Mouse (Mus musculus): ENCODE data around the gene Wdr61.

Wdr61 gene

DNA sequence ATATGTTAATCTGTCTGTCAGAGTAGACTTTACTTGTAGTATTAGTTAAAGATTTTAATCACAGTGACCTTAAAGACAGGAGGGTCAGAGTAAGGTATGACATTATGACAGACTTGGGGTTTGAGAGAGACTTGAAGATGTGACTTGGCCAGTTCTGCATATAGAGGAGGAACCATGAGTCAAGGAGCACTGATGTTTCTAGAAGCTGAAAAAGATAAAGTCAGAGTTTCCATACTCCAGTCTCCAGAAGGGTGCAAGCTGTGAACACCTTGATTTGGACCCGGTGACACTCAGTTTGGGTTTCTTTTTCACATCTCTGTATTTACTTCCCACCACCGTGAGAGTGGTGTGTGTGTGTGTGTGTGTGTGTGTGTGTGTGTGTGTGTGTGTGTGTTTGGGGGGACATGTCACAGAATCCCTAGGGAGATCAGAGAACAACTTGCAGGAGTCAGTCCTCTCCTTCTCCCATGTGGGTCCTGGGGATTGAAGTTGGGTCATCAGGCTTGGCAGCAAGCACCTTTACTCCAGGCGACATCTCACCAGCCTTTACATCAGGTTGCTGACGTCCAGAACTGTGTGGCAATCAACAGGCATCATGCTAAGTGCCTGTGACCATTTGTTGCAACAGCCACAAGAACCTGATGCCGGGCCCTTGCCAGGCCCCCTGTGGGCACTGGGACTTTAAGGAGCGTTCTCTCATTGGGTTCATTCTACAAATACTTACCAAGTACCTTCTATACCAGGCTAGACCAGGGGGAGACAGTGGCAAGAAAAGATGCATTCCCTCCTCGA, 50.3 kb downstream of the Wdr61 start:
- no peak for DNase-seq (ENCODE audit: low read depth, low spot score)

DNA sequence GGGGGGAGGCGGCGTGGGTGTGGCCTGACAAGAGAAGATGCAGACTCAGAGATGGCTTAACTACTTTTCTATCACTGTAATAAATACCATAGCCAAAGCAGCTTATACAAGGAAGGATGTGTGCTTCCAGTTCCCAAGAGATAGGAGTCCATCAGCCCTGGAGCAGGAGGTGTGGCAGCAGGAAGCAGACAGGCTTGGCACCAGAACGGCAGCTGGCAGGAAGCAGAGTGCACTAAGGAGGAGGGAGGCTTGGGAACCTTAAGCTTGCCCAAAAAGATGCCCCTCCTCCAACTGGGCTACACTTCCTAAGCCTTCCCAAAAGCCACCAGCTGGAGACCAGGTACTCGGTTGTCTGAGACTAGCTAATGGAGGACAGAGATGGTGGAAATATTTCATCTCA, 51.5 kb downstream of the Wdr61 start:
- no peak for DNase-seq (ENCODE audit: low read depth, low spot score)

DNA sequence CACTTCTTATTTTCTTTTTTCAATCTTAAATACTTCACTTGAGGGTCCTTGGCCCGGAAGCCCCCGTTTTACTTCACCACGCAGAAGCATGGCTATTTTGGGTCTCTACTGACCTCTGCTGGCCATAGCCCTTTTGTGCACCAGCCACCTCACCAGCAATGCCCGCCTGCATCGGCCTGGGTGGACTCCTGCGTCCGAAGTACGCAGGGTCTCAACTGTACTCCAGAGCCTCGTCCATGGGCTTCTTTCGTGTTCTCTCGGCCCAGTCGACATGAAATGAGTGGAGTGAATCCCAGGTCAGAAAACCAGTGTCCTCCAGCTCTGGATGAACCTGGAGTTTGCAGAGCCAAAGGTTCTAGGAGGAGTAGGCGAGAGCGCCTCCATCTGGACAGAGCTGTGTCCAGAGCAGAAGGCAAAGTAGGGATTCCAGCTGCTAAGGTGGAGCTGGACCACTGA, 57.8 kb downstream of the Wdr61 start:
- peak; percentile 61 for DNase-seq (ENCODE audit: low read depth, low spot score)

DNA sequence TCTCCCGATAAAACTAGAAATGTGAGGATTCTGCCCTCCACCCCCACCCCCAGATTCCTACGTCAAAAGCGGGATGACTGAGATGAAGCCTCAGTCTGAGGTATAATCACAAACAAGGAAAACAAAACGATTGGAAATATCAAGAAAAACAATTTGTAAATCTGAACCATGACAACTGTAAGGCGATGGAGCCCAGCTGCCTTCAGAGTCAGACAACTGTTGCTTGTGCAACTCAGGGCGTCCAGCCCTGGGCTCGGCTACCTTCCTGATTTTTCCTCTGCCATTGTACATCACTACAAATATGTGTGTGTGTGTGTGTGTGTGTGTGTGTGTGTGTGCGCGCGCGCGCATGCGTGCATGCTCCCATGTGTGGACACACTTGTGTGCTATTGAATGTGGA, 60.4 kb downstream of the Wdr61 start:
- no peak for DNase-seq (ENCODE audit: low read depth, low spot score)

DNA sequence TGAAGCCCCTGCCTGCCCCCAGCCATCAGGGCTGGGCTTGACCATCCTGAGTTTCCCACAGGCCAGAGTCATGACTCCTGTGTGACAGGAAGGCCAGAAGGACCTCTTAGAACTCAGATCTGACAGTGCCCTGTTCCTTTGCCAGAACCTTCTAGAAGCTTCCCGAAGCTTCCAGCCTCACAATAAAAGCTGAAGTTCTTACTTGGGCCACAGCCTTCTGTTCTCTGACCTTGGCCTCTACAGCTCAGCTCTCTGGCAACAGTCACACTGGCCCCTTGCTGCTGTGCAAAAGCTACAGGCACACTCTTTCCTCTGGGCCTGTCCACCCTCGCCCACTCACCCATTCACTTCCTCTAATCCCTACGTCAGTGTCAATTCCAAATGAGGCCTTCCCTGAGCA, 62.4 kb downstream of the Wdr61 start:
- DNase-seq (ENCODE audit: low read depth, low spot score), result no peak

DNA sequence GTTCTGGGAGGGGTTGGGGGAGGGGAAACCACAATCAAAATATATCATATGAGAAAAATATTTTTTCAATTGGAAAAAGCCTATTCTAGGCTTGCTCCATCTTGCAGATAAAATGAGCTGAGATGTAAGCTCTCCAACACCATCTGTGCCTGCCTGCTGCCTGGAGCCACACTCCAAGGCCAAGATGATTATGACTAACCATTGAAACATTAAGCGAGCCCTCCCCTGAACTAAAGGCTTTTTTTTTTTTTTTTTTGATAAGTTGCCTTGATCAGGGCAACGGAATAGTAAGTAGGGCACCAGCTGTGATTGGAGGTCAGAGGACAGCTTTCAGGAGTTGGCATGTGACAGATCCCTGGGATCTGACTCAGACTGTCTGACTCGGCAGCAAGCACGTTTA, 65.9 kb downstream of the Wdr61 start:
- no peak for DNase-seq (ENCODE audit: low read depth, low spot score)

DNA sequence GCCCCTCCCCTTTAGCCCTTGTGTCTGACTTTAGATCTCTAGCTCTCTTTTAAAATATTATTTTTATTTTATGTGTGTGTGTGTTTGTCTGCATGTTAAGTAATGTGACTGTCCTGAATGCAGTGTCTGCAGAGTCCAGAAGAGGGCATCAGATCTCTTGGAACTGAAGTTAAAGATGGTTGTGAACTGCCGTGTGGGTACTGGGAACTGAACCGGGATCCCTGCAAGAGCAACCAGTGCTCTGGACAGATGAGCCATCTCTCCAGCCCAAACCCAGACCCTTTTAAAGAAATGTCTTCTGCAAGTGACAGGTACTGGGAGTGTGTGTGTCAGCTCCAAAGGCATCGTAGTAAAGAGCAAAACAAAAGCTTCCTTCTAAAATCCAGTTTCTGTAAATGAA, 68.2 kb downstream of the Wdr61 start:
- DNase-seq (ENCODE audit: low read depth, low spot score), result no peak
